ENCODE assay signal across 1 mouse cellular context in the genomic region with DNA sequence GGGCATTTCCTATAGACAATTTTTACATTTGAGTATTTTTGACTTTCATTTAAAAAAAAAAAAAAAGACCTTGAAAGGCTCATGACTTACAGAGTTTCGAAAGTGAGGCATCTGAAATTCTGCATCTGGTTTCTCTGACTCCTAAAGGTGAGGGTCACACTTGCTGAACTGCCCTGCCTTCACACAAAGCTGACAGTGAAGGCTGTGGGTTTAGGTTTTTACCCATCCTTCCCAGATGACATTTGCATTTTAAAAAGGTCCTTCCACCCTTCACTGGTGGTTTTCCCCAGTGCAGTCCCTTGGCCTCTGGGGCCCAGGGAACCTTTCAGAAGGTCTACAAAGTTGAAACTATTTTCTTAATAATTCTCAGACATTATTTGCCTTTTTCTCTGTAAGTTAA.
TF ChIP-seq lines count a peak whose summit lies in the region.

No protein-coding gene starts in this region.

TF ChIP-seq in CH12.LX, 34 proteins besides CTCF, POLR2A, EP300 and RAD21 (continued from another document):
- peak; percentile 71 for TF ChIP-seq MAFK (IDR thresholded peaks at IDR 0.05; ENCODE audit: insufficient replicate concordance, low read length)
- TF ChIP-seq MAZ (IDR thresholded peaks at IDR 0.05; ENCODE audit: low read depth, low read length): peak; percentile 86
- no peak for TF ChIP-seq GABPA (IDR thresholded peaks at IDR 0.05; ENCODE audit: insufficient replicate concordance, low read depth, low read length)
